Comparison of ENCODE assay signal across 11 mouse cellular contexts in the genomic region with DNA sequence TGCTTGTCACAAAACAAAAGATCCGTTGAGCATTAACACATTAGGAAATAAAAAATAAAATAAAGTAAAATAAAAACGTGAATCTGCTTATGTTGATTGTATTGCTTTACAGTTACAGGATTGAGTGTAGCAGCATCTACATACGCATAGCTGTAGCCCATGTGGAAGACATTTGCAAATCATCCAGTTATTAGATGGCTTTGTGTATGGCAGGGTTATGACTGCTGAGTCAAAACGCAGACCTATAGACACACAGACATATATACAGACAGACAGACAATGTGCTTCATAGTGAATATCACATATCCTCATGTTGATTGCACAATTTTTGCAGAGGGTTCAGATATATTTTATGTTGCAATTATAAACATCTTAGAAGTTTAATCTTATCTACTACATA.
DNase-seq lines count a peak whose midpoint lies in the region; ATAC-seq and TF ChIP-seq lines count a peak whose summit lies in the region.
"Had no signal": no experiment of that assay in that cellular context is flagged by ENCODE, and none has a peak within 500 bp of the region (broad histone marks: within the 10 kb centered on the region; RNA-seq: fewer than 3 reads in every experiment).

No protein-coding gene starts in this region.

- peaks cover 18% of the 10 kb centered on the region for H3K4me1 ChIP-seq in forebrain, embryonic 16.5 days (replicated peaks; ENCODE audit: control insufficient read depth, insufficient read depth, low read length)
- peaks cover 4% of the 10 kb centered on the region; the same call in 1 of the 2 replicates for H3K4me1 ChIP-seq in hindbrain, embryonic 16.5 days (ENCODE audit: control insufficient read depth, insufficient read depth, low read depth, low read length)
- peaks cover 34% of the 10 kb centered on the region for H3K4me1 ChIP-seq in neural tube, embryonic 13.5 days (replicated peaks)
- H3K4me1 ChIP-seq: heart, embryonic 12.5 days; limb, embryonic 15.5 days had no signal

- no peaks in the 10 kb centered on the region for H3K9me3 ChIP-seq in forebrain, embryonic 16.5 days (ENCODE audit: control insufficient read depth, low read length)
- no peaks in the 10 kb centered on the region for H3K9me3 ChIP-seq in hindbrain, embryonic 16.5 days (ENCODE audit: control insufficient read depth, low read length)
- no peaks in the 10 kb centered on the region for H3K9me3 ChIP-seq in neural tube, embryonic 13.5 days
- H3K9me3 ChIP-seq: heart, embryonic 12.5 days; limb, embryonic 15.5 days had no signal

- H3K4me3 ChIP-seq in left cerebral cortex, adult 2 months = peak overlapping the region; percentile 47
- peak overlapping the region; percentile 45 for H3K4me3 ChIP-seq in forebrain, embryonic 16.5 days (replicated peaks; ENCODE audit: low read length)
- peak overlapping the region; percentile 38 for H3K4me3 ChIP-seq in hindbrain, embryonic 16.5 days (ENCODE audit: low read length)
- H3K4me3 ChIP-seq in neural tube, embryonic 13.5 days = peak overlapping the region; percentile 31
- H3K4me3 ChIP-seq: heart, embryonic 12.5 days; limb, embryonic 15.5 days had no signal

- peak overlapping the region; percentile 75 for H3K27ac ChIP-seq in left cerebral cortex, adult 2 months
- peak overlapping the region; percentile 97 for H3K27ac ChIP-seq in forebrain, embryonic 16.5 days (ENCODE audit: low read length)
- H3K27ac ChIP-seq in hindbrain, embryonic 16.5 days (ENCODE audit: low read depth, low read length) = peak overlapping the region; percentile 93
- H3K27ac ChIP-seq in neural tube, embryonic 13.5 days (replicated peaks) = peak overlapping the region; percentile 97
- H3K27ac ChIP-seq: limb, embryonic 15.5 days had no signal

- H3K36me3 ChIP-seq in forebrain, embryonic 16.5 days (ENCODE audit: control insufficient read depth, insufficient read depth) = no peaks in the 10 kb centered on the region
- H3K36me3 ChIP-seq in hindbrain, embryonic 16.5 days (ENCODE audit: control insufficient read depth, insufficient read depth, low read length) = no peaks in the 10 kb centered on the region
- H3K36me3 ChIP-seq in neural tube, embryonic 13.5 days = no peaks in the 10 kb centered on the region
- H3K36me3 ChIP-seq: heart, embryonic 12.5 days; limb, embryonic 15.5 days had no signal

- ATAC-seq in forebrain, embryonic 16.5 days = peak; percentile 41
- ATAC-seq in hindbrain, embryonic 16.5 days = peak; percentile 59
- ATAC-seq in neural tube, embryonic 13.5 days (ENCODE audit: low read depth) = peak; percentile 68

- intact Hi-C loops in left cerebral cortex, adult 2 months (cut with DNase I) = loop anchor here (5.0 kb wide), 2 partner anchors 105 to 620 kb away; no protein-coding TSS in a partner anchor

- no peaks in the 10 kb centered on the region for H3K27me3 ChIP-seq in forebrain, embryonic 16.5 days (replicated peaks; ENCODE audit: control insufficient read depth, insufficient read depth, low read length)
- H3K27me3 ChIP-seq in hindbrain, embryonic 16.5 days (replicated peaks; ENCODE audit: control insufficient read depth, insufficient read depth, low read length) = no peaks in the 10 kb centered on the region
- no peaks in the 10 kb centered on the region for H3K27me3 ChIP-seq in neural tube, embryonic 13.5 days
- H3K27me3 ChIP-seq: heart, embryonic 12.5 days; limb, embryonic 15.5 days had no signal

- H3K4me2 ChIP-seq in forebrain, embryonic 16.5 days (ENCODE audit: low read length) = peak overlapping the region; percentile 60
- H3K4me2 ChIP-seq in hindbrain, embryonic 16.5 days (ENCODE audit: low read length) = peak overlapping the region; percentile 59
- H3K4me2 ChIP-seq in neural tube, embryonic 13.5 days = peak overlapping the region; percentile 55
- H3K4me2 ChIP-seq: heart, embryonic 12.5 days; limb, embryonic 15.5 days had no signal

- no peak for TF ChIP-seq CTCF in left cerebral cortex, adult 2 months (IDR thresholded peaks at IDR 0.05)

- no peak for DNase-seq in left cerebral cortex, adult 2 months (ENCODE audit: extremely low spot score in 1 of 2, low spot score in 2 of 2)
- no peak for DNase-seq in left cerebral cortex, adult 11 months (ENCODE audit: low spot score)
- no peak for DNase-seq in embryo, embryonic 9.5 days (ENCODE audit: extremely low spot score)
- no peak for DNase-seq in cerebellum, adult 9-11 months
- DNase-seq: gastrocnemius, postnatal 10 days; lung, postnatal 14 days had no signal

- 60% methylated on average over 4 of the region's 4 CpGs for WGBS in forebrain, embryonic 16.5 days
- WGBS in hindbrain, embryonic 16.5 days = 41% methylated on average over 4 of the region's 4 CpGs
- WGBS in neural tube, embryonic 13.5 days = 40% methylated on average over 4 of the region's 4 CpGs

- H3K9ac ChIP-seq in forebrain, embryonic 16.5 days (replicated peaks; ENCODE audit: low read depth, low read length) = peak overlapping the region; percentile 67
- H3K9ac ChIP-seq in hindbrain, embryonic 16.5 days (ENCODE audit: low read depth, low read length) = peak overlapping the region; percentile 62
- H3K9ac ChIP-seq in neural tube, embryonic 13.5 days = peak overlapping the region; percentile 71
- H3K9ac ChIP-seq: heart, embryonic 12.5 days; limb, embryonic 15.5 days had no signal
